Mouse (Mus musculus): ENCODE results near the gene Sufu.

GRCm38 (mm10) chr19:46447911-46448310 is 51.2 kb downstream of the Sufu start:
- TF ChIP-seq CTCF (IDR thresholded peaks at IDR 0.05 in 2 of 3, conservative IDR thresholded peaks at IDR 0.05 in 1 of 3; ENCODE audit: control insufficient read depth in 1 of 3, insufficient read depth in 1 of 3, low read depth in 2 of 3, low read length in 3 of 3, poor library complexity in 1 of 3, severe bottlenecking in 1 of 3), result no peak
- TF ChIP-seq POLR2A (IDR thresholded peaks at IDR 0.05; ENCODE audit: control insufficient read depth in 1 of 2, insufficient read depth in 1 of 2, low read depth in 1 of 2, low read length in 2 of 2, poor library complexity in 1 of 2), result no peak
- TF ChIP-seq MAZ (IDR thresholded peaks at IDR 0.05; ENCODE audit: low read depth, low read length), result no peak
- no peak for TF ChIP-seq TCF12 (IDR thresholded peaks at IDR 0.05; ENCODE audit: low read depth, low read length)
- TF ChIP-seq TAL1 (IDR thresholded peaks at IDR 0.05; ENCODE audit: low read length), result no peak
- TF ChIP-seq CHD2 (IDR thresholded peaks at IDR 0.05; ENCODE audit: low read length), result no peak
- no peak for TF ChIP-seq ETS1 (IDR thresholded peaks at IDR 0.05; ENCODE audit: low read depth, low read length)
